20 mouse cellular contexts compared by ENCODE assay signal in genomic region chr11:120555260-120555659, GRCm38 (mm10). TPM values are rescaled to one million over a fixed set of nuclear protein-coding genes. Genes with fewer than 3 reads are reported as not detected.
DNase-seq lines count a peak whose midpoint lies in the region; ATAC-seq and TF ChIP-seq lines count a peak whose summit lies in the region.
"Had no signal": no experiment of that assay in that cellular context is flagged by ENCODE, and none has a peak within 500 bp of the region (broad histone marks: within the 10 kb centered on the region; RNA-seq: fewer than 3 reads in every experiment).

No protein-coding gene starts in this region.

- WGBS in heart, postnatal 0 days = 37% methylated on average over 2 of the region's 2 CpGs
- 38% methylated on average over 2 of the region's 2 CpGs for WGBS in small intestine, adult 2 months
- WGBS in hindbrain, embryonic 13.5 days = 87% methylated on average over 2 of the region's 2 CpGs

- 0 out of 2 replicates have a peak, but pooled peaks have one; percentile 28 for ATAC-seq in heart, postnatal 0 days (ENCODE audit: insufficient read depth, low read depth)
- ATAC-seq in hindbrain, embryonic 13.5 days (ENCODE audit: low FRiP score) = no peak

- DNase-seq in gastrocnemius, adult 18-20 months (ENCODE audit: low spot score) = peak; percentile 34
- DNase-seq in gastrocnemius, postnatal 36 days = no peak
- no peak for DNase-seq in heart, postnatal 0 days (ENCODE audit: low spot score)
- DNase-seq in heart, adult 9 months (ENCODE audit: low spot score in 2 of 2) = no peak
- peak; percentile 53 for DNase-seq in adrenal gland, postnatal 25 days
- DNase-seq in kidney, postnatal 14 days = no peak
- DNase-seq: cerebellum, postnatal 14 days; gastrocnemius, postnatal 25 days; kidney, adult 11 months; kidney, postnatal 25 days; lung, embryonic 14.5 days had no signal

- 0 out of 2 replicates have a peak, but pooled peaks cover 2% of the 10 kb centered on the region for H3K9me3 ChIP-seq in heart, postnatal 0 days (replicated peaks; ENCODE audit: control insufficient read depth, low read length)
- H3K9me3 ChIP-seq in hindbrain, embryonic 13.5 days = peaks cover 4% of the 10 kb centered on the region; the same call in 1 of the 2 replicates
- H3K9me3 ChIP-seq: hindbrain, embryonic 12.5 days; neural tube, embryonic 15.5 days had no signal

- peaks cover 11% of the 10 kb centered on the region for H3K36me3 ChIP-seq in heart, postnatal 0 days (replicated peaks; ENCODE audit: control insufficient read depth, insufficient read depth, low read length)
- peaks cover 4% of the 10 kb centered on the region for H3K36me3 ChIP-seq in small intestine, adult 2 months (ENCODE audit: control insufficient read depth, insufficient read depth, low read length)
- peaks cover 16% of the 10 kb centered on the region for H3K36me3 ChIP-seq in hindbrain, embryonic 13.5 days

- no peaks in the 10 kb centered on the region for H3K27me3 ChIP-seq in heart, postnatal 0 days (ENCODE audit: control insufficient read depth, insufficient read depth, low read length)
- no peaks in the 10 kb centered on the region for H3K27me3 ChIP-seq in small intestine, adult 2 months (ENCODE audit: control insufficient read depth, insufficient read depth, low read length)
- no peaks in the 10 kb centered on the region for H3K27me3 ChIP-seq in hindbrain, embryonic 13.5 days
- H3K27me3 ChIP-seq: hindbrain, embryonic 12.5 days; neural tube, embryonic 15.5 days had no signal

- TF ChIP-seq EP300 in heart, postnatal 0 days (IDR thresholded peaks at IDR 0.05; ENCODE audit: low read depth) = no peak

- H3K27ac ChIP-seq in heart, postnatal 0 days (ENCODE audit: low read depth) = peak overlapping the region; percentile 39
- H3K27ac ChIP-seq in small intestine, adult 2 months (ENCODE audit: insufficient read depth, low read depth, low read length) = peak overlapping the region; percentile 82
- no peak overlapping the region for H3K27ac ChIP-seq in hindbrain, embryonic 13.5 days
- H3K27ac ChIP-seq: hindbrain, embryonic 12.5 days; neural tube, embryonic 15.5 days had no signal

- H3K4me1 ChIP-seq in heart, postnatal 0 days (ENCODE audit: control insufficient read depth, insufficient read depth) = peaks cover 1% of the 10 kb centered on the region
- peaks cover 3% of the 10 kb centered on the region; the same call in 1 of the 2 replicates for H3K4me1 ChIP-seq in small intestine, adult 2 months (ENCODE audit: control insufficient read depth, insufficient read depth, insufficient read length, low read length)
- peaks cover 3% of the 10 kb centered on the region for H3K4me1 ChIP-seq in hindbrain, embryonic 13.5 days (replicated peaks)

- TF ChIP-seq POLR2A in small intestine, adult 2 months (IDR thresholded peaks at IDR 0.05; ENCODE audit: low read depth, low read length) = no peak

- no peak overlapping the region for H3K9ac ChIP-seq in heart, postnatal 0 days (replicated peaks; ENCODE audit: low read depth, low read length)
- H3K9ac ChIP-seq in hindbrain, embryonic 13.5 days = no peak overlapping the region
- H3K9ac ChIP-seq: hindbrain, embryonic 12.5 days; lung, embryonic 14.5 days; neural tube, embryonic 15.5 days had no signal

- TF ChIP-seq CTCF in heart, postnatal 0 days (IDR thresholded peaks at IDR 0.05; ENCODE audit: low read depth) = no peak
- no peak for TF ChIP-seq CTCF in small intestine, adult 2 months (IDR thresholded peaks at IDR 0.05; ENCODE audit: extremely low read depth, insufficient read length, insufficient replicate concordance, low read depth, low read length)

- H3K4me2 ChIP-seq in heart, postnatal 0 days (ENCODE audit: low read depth, low read length) = no peak overlapping the region
- H3K4me2 ChIP-seq in hindbrain, embryonic 13.5 days = no peak overlapping the region
- H3K4me2 ChIP-seq: hindbrain, embryonic 12.5 days; lung, embryonic 14.5 days; neural tube, embryonic 15.5 days had no signal

- H3K4me3 ChIP-seq in heart, postnatal 0 days (ENCODE audit: low read depth, low read length) = no peak overlapping the region
- no peak overlapping the region for H3K4me3 ChIP-seq in small intestine, adult 2 months (ENCODE audit: low read depth, low read length)
- no peak overlapping the region for H3K4me3 ChIP-seq in hindbrain, embryonic 13.5 days
- H3K4me3 ChIP-seq: hindbrain, embryonic 12.5 days; neural tube, embryonic 15.5 days had no signal

- intact Hi-C loops in gastrocnemius, postnatal 36 days (cut with DNase I) = no loop called here

RNA-seq across cellular contexts. Expression of gene Ppp1r27, which starts 4.3 kb away (rescaled TPM):
- total RNA-seq in gastrocnemius, adult 18-20 months (2021) = 100 to 1,000 TPM; 140 to 577 TPM
- total RNA-seq in gastrocnemius, postnatal 36 days (2021) = 100 to 1,000 TPM; 153 to 173 TPM
- not detected in 2 replicates for total RNA-seq in heart, postnatal 0 days (2014; rRNA removed; ENCODE audit: low replicate concordance)
- polyA plus RNA-seq in heart, postnatal 0 days (2015; fragmentation: Nextera tagmentation; extraction: Ambion mirVana) = 0.20 TPM in 1 of 2 replicates, not detected in the other
- total RNA-seq in adrenal gland, postnatal 25 days (2021) = 1.4 TPM in 1 of 2 replicates, not detected in the other
- 0.51 TPM in 1 of 2 replicates, not detected in the other for polyA plus RNA-seq in small intestine, adult 2 months (2012; rRNA removed)
- polyA plus RNA-seq in hindbrain, embryonic 13.5 days (2015; fragmentation: Nextera tagmentation; extraction: Ambion mirVana) = not detected in 2 replicates
- total RNA-seq: layer of hippocampus, postnatal 10 days; left cerebral cortex, postnatal 25 days; monocyte, adult 5-6 weeks had no signal
- polyA plus RNA-seq: hindbrain, embryonic 12.5 days; liver, adult 2 months; lung, embryonic 14.5 days; stomach, embryonic 14.5 days had no signal

RNA-seq across cellular contexts. Expression of gene Mcrip1, which starts 5.7 kb away (rescaled TPM):
- 10 to 100 TPM; 18.4 to 22.7 TPM for total RNA-seq in gastrocnemius, adult 18-20 months (2021)
- total RNA-seq in gastrocnemius, postnatal 36 days (2021) = 10 to 100 TPM; 19.9 to 23.8 TPM
- total RNA-seq in heart, postnatal 0 days (2014; rRNA removed; ENCODE audit: low replicate concordance) = 66.9 and 93.5 TPM in 2 replicates
- 136 and 138 TPM in 2 replicates for polyA plus RNA-seq in heart, postnatal 0 days (2015; fragmentation: Nextera tagmentation; extraction: Ambion mirVana)
- 67.5 and 75.4 TPM in 2 replicates for total RNA-seq in adrenal gland, postnatal 25 days (2021)
- 24.0 and 30.3 TPM in 2 replicates for polyA plus RNA-seq in small intestine, adult 2 months (2012; rRNA removed)
- polyA plus RNA-seq in hindbrain, embryonic 13.5 days (2015; fragmentation: Nextera tagmentation; extraction: Ambion mirVana) = 234 and 241 TPM in 2 replicates

RNA-seq across cellular contexts. Expression of gene P4hb, which starts 17.8 kb away (rescaled TPM):
- total RNA-seq in gastrocnemius, adult 18-20 months (2021) = 100 to 1,000 TPM; 188 to 221 TPM
- total RNA-seq in gastrocnemius, postnatal 36 days (2021) = 100 to 1,000 TPM; 174 to 203 TPM
- 232 and 241 TPM in 2 replicates for total RNA-seq in heart, postnatal 0 days (2014; rRNA removed; ENCODE audit: low replicate concordance)
- polyA plus RNA-seq in heart, postnatal 0 days (2015; fragmentation: Nextera tagmentation; extraction: Ambion mirVana) = 261 and 268 TPM in 2 replicates
- total RNA-seq in adrenal gland, postnatal 25 days (2021) = 407 and 486 TPM in 2 replicates
- 442 and 705 TPM in 2 replicates for polyA plus RNA-seq in small intestine, adult 2 months (2012; rRNA removed)
- 289 and 294 TPM in 2 replicates for polyA plus RNA-seq in hindbrain, embryonic 13.5 days (2015; fragmentation: Nextera tagmentation; extraction: Ambion mirVana)

RNA-seq across cellular contexts. Expression of gene Gcgr, which starts 24.8 kb away (rescaled TPM):
- under 1 TPM in 1 of 2 experiments, not detected in 1; 0.45 TPM for total RNA-seq in gastrocnemius, adult 18-20 months (2021)
- under 1 TPM; 0.18 to 0.25 TPM for total RNA-seq in gastrocnemius, postnatal 36 days (2021)
- total RNA-seq in heart, postnatal 0 days (2014; rRNA removed; ENCODE audit: low replicate concordance) = 0.23 and 1.9 TPM in 2 replicates
- 0.81 and 1.3 TPM in 2 replicates for polyA plus RNA-seq in heart, postnatal 0 days (2015; fragmentation: Nextera tagmentation; extraction: Ambion mirVana)
- total RNA-seq in adrenal gland, postnatal 25 days (2021) = 1.0 and 3.5 TPM in 2 replicates
- 1.4 and 2.6 TPM in 2 replicates for polyA plus RNA-seq in small intestine, adult 2 months (2012; rRNA removed)
- polyA plus RNA-seq in hindbrain, embryonic 13.5 days (2015; fragmentation: Nextera tagmentation; extraction: Ambion mirVana) = 0.19 and 0.30 TPM in 2 replicates
- total RNA-seq: left cerebral cortex, postnatal 25 days; monocyte, adult 5-6 weeks had no signal

RNA-seq across cellular contexts. Expression of gene Arhgdia, which starts 26.2 kb away (rescaled TPM):
- total RNA-seq in gastrocnemius, adult 18-20 months (2021) = 10 to 100 TPM; 71.0 to 89.8 TPM
- total RNA-seq in gastrocnemius, postnatal 36 days (2021) = 10 to 100 TPM; 73.1 to 77.1 TPM
- total RNA-seq in heart, postnatal 0 days (2014; rRNA removed; ENCODE audit: low replicate concordance) = 204 and 231 TPM in 2 replicates
- 239 and 245 TPM in 2 replicates for polyA plus RNA-seq in heart, postnatal 0 days (2015; fragmentation: Nextera tagmentation; extraction: Ambion mirVana)
- 333 and 334 TPM in 2 replicates for total RNA-seq in adrenal gland, postnatal 25 days (2021)
- 489 and 1,022 TPM in 2 replicates for polyA plus RNA-seq in small intestine, adult 2 months (2012; rRNA removed)
- polyA plus RNA-seq in hindbrain, embryonic 13.5 days (2015; fragmentation: Nextera tagmentation; extraction: Ambion mirVana) = 471 and 481 TPM in 2 replicates

Comparison
In these comparisons a context has a peak if more than half of its experiments do, and no peak if none do; other contexts are left out.
1. DNase-seq: peak in gastrocnemius, adult 18-20 months (single experiment) and adrenal gland, postnatal 25 days (single experiment); none in gastrocnemius, postnatal 36 days (0 of 2), heart, postnatal 0 days (single experiment), heart, adult 9 months (0 of 2) and kidney, postnatal 14 days (single experiment).
2. RNA of gene Ppp1r27, which starts 4.3 kb away (total RNA-seq): 140 to 577 TPM in gastrocnemius, adult 18-20 months and 153 to 173 TPM in gastrocnemius, postnatal 36 days; 1.4 TPM in adrenal gland, postnatal 25 days and not detected in heart, postnatal 0 days; every median in the first group is over 10 times any median in the second.